Mouse (Mus musculus) liver, embryonic 14.5 days (tissue): ENCODE measurements at regions not wholly inside any gene's neighbourhood (a gene's known extent, or its start where the extent isn't known, plus 50 kb on each side); places are given as distances from the start of the nearest gene placed in this dataset.

Source experiments
- ATAC-seq: fragments of 200-750 bp; cut with Nextera tagmentation; 2 replicates; pipeline ENCODE4 v1.8.0; 2017; ENCODE audit warnings: moderate number of reproducible peaks, mild to moderate bottlenecking, moderate library complexity; ENCODE audit not compliant: insufficient read depth
- DNase-seq, 3 experiments: peaks; one replicate each; pipeline ENCODE4 v3.0.0-alpha.2; 2012 to 2013; ENCODE audit warnings: low read depth in 3 of 3, low spot score in 3 of 3
- H3K27ac ChIP-seq: fragments of 300-500 bp; sonication (generic); 2 replicates; pipeline ENCODE4 v1.5.1; 2014; ENCODE audit warnings: moderate library complexity, mild to moderate bottlenecking, control low read depth, inconsistent platforms
- H3K27me3 ChIP-seq: fragments of 300-500 bp; sonication (generic); 2 replicates; pipeline ENCODE4 v1.6.1; 2014; ENCODE audit warnings: mild to moderate bottlenecking, low read length, moderate library complexity; ENCODE audit not compliant: control insufficient read depth, insufficient read depth
- H3K36me3 ChIP-seq: fragments of 300-500 bp; sonication (generic); replicated peaks from 2 replicates; pipeline ENCODE4 v1.6.1; 2014; ENCODE audit warnings: low read depth; ENCODE audit not compliant: control insufficient read depth, insufficient read depth
- H3K4me1 ChIP-seq, 2 experiments: fragments of 200-500 bp in 1 of 2; fragments of 300-500 bp in 1 of 2; sonication (generic) in 1 of 2; replicated peaks; 2 replicates each; pipeline ENCODE4 v1.6.1; 2012 to 2014; ENCODE audit warnings: antibody characterized with exemption in 1 of 2, inconsistent platforms in 1 of 2, low read length in 1 of 2; ENCODE audit not compliant: control insufficient read depth in 2 of 2, insufficient read depth in 2 of 2
- H3K4me2 ChIP-seq: fragments of 300-500 bp; sonication (generic); 2 replicates; pipeline ENCODE4 v1.6.1; 2014; ENCODE audit warnings: low read depth, mild to moderate bottlenecking, control low read depth, moderate library complexity
- H3K4me3 ChIP-seq, 2 experiments: fragments of 200-500 bp in 1 of 2; fragments of 300-500 bp in 1 of 2; sonication (generic) in 1 of 2; 2 replicates each; pipeline ENCODE4 v1.5.1; 2012 to 2014; ENCODE audit warnings: low read depth in 2 of 2, low read length in 2 of 2, mild to moderate bottlenecking in 2 of 2, control low read depth in 1 of 2, inconsistent platforms in 1 of 2, moderate library complexity in 1 of 2; ENCODE audit not compliant: insufficient read depth in 1 of 2
- H3K9ac ChIP-seq: fragments of 300-500 bp; sonication (generic); replicated peaks from 2 replicates; pipeline ENCODE4 v1.6.1; 2014; ENCODE audit warnings: mild to moderate bottlenecking, control low read depth, moderate library complexity
- H3K9me3 ChIP-seq: fragments of 300-500 bp; sonication (generic); 2 replicates; pipeline ENCODE4 v1.6.1; 2016; ENCODE audit warnings: low read length, mixed read lengths; ENCODE audit not compliant: control insufficient read depth
- CTCF ChIP-seq: IDR thresholded peaks from 2 replicates; pipeline ENCODE4 v1.5.1; 2016; ENCODE audit warnings: antibody characterized with exemption, low read depth, control low read depth
- EP300 ChIP-seq: IDR thresholded peaks from 2 replicates; pipeline ENCODE4 v1.6.1; 2016; ENCODE audit warnings: antibody characterized with exemption, low read depth
- WGBS: fragments of 180-500 bp; shearing (Covaris S2); extraction: QIAGEN DNeasy Blood & Tissue Kit; methylation state at CpG from one replicate; pipeline ENCODE4 v1.1.7; 2014; ENCODE audit not compliant: insufficient replicate concordance; 5-methylcytosine and 5-hydroxymethylcytosine counted together

DNA sequence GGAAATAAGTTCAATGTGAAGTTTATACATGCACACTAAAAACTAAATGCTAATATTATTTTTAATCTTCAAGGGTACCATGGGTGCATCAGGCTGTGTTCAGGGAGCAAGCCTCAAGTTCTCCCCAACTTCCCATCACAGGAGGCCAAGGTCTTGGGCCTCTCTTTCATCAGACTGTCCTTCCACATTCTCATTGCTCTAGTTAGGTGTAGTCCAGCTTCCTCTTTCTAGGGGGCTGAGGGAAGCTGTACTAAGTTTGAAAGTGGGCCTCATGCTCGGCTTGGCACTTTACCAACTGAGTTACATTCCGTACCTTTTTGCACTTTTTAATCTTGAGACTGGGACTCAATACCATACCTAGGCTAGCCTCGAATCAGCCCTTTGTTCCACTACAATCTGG is 173.3 kb downstream of the Dhx15 start:
- TF ChIP-seq EP300 = no peak
- TF ChIP-seq CTCF = no peak
- Histone ChIP-seq H3K4me2 (no peak overlapping the region), H3K9ac (no peak overlapping the region), H3K9me3 (no peaks in the 10 kb centered on the region), H3K36me3 (no peaks in the 10 kb centered on the region), H3K4me3 (no peak overlapping the region), H3K27ac (no peak overlapping the region), H3K4me1 (no peaks in the 10 kb centered on the region), H3K27me3 (no peaks in the 10 kb centered on the region)
- 41% methylated on average over 3 of the region's 3 CpGs for WGBS
- DNase-seq (no peak), ATAC-seq (no peak)

GRCm38 (mm10) chr5:52015786-52016185 is 174.5 kb downstream of the Dhx15 start:
- H3K4me1 ChIP-seq = no peaks in the 10 kb centered on the region
- no peaks in the 10 kb centered on the region for H3K9me3 ChIP-seq
- no peak for TF ChIP-seq CTCF
- TF ChIP-seq EP300 = no peak
- ATAC-seq (no peak), DNase-seq (no peak)
- H3K9ac ChIP-seq = no peak overlapping the region
- no peaks in the 10 kb centered on the region for H3K36me3 ChIP-seq
- no peak overlapping the region for H3K4me3 ChIP-seq
- no peak overlapping the region for H3K27ac ChIP-seq
- 46% methylated on average over 6 of the region's 6 CpGs for WGBS
- no peak overlapping the region for H3K4me2 ChIP-seq
- no peaks in the 10 kb centered on the region for H3K27me3 ChIP-seq

- no peak overlapping the region for H3K4me2 ChIP-seq
- no peak overlapping the region for H3K4me3 ChIP-seq
- ATAC-seq (no peak), DNase-seq (no peak)
- H3K36me3 ChIP-seq = no peaks in the 10 kb centered on the region
- H3K27me3 ChIP-seq = no peaks in the 10 kb centered on the region
- no peak overlapping the region for H3K9ac ChIP-seq
- 68% methylated on average over 7 of the region's 7 CpGs for WGBS
- no peak for TF ChIP-seq CTCF
- TF ChIP-seq EP300 = no peak
- 0 out of 4 replicates have a peak, but pooled peaks cover 0 to 1% of the 10 kb centered on the region in 2 experiments for H3K4me1 ChIP-seq
- H3K27ac ChIP-seq = no peak overlapping the region
- no peaks in the 10 kb centered on the region for H3K9me3 ChIP-seq
Observed at GRCm38 (mm10) chr5:52010426-52010825, 179.9 kb downstream of the Dhx15 start.

- no peaks in the 10 kb centered on the region for H3K9me3 ChIP-seq
- no peak for DNase-seq
- no peak for ATAC-seq
- H3K4me3 ChIP-seq = no peak overlapping the region
- no peak overlapping the region for H3K9ac ChIP-seq
- H3K27ac ChIP-seq = no peak overlapping the region
- no peak for TF ChIP-seq CTCF
- TF ChIP-seq EP300 = no peak
- 10% methylated on average over 3 of the region's 3 CpGs for WGBS
- 0 out of 4 replicates have a peak, but pooled peaks cover 0 to 1% of the 10 kb centered on the region in 2 experiments for H3K4me1 ChIP-seq
- no peaks in the 10 kb centered on the region for H3K27me3 ChIP-seq
- no peak overlapping the region for H3K4me2 ChIP-seq
- no peaks in the 10 kb centered on the region for H3K36me3 ChIP-seq
Observed at GRCm38 (mm10) chr5:52008942-52009341, 181.4 kb downstream of the Dhx15 start.

GRCm38 (mm10) chr5:52006843-52007242 is 183.5 kb downstream of the Dhx15 start:
- Histone ChIP-seq H3K27me3 (no peaks in the 10 kb centered on the region), H3K9ac (no peak overlapping the region), H3K4me1 (0 out of 4 replicates have a peak, but pooled peaks cover 0 to 1% of the 10 kb centered on the region in 2 experiments), H3K36me3 (no peaks in the 10 kb centered on the region), H3K4me3 (no peak overlapping the region), H3K9me3 (no peaks in the 10 kb centered on the region), H3K4me2 (no peak overlapping the region), H3K27ac (no peak overlapping the region)
- ATAC-seq (no peak), DNase-seq (no peak)
- WGBS = 12% methylated on average over 3 of the region's 3 CpGs
- TF ChIP-seq CTCF = no peak
- no peak for TF ChIP-seq EP300
